Mouse (Mus musculus) lung, adult 10 weeks (tissue): Measurements from ENCODE around the gene Dusp2. TPM values are rescaled to one million over a fixed set of nuclear protein-coding genes. Genes with fewer than 3 reads are reported as not detected.

ENCODE experiments used
- polyA plus RNA-seq: library from polyadenylated mRNA; stranded (reverse); fragments of 350-450 nt; fragmentation: Illumina TruSeq; extraction: RNeasy Lipid Tissue Mini Kit (QIAGEN cat#74804); gene quantifications from one replicate; pipeline ENCODE4 v1.2.3, GENCODE M21; 2014; ENCODE audit warnings: low read depth, low replicate concordance; ENCODE audit not compliant: insufficient read depth

Dusp2 gene
- polyA plus RNA-seq, result 5.6 TPM

DNA sequence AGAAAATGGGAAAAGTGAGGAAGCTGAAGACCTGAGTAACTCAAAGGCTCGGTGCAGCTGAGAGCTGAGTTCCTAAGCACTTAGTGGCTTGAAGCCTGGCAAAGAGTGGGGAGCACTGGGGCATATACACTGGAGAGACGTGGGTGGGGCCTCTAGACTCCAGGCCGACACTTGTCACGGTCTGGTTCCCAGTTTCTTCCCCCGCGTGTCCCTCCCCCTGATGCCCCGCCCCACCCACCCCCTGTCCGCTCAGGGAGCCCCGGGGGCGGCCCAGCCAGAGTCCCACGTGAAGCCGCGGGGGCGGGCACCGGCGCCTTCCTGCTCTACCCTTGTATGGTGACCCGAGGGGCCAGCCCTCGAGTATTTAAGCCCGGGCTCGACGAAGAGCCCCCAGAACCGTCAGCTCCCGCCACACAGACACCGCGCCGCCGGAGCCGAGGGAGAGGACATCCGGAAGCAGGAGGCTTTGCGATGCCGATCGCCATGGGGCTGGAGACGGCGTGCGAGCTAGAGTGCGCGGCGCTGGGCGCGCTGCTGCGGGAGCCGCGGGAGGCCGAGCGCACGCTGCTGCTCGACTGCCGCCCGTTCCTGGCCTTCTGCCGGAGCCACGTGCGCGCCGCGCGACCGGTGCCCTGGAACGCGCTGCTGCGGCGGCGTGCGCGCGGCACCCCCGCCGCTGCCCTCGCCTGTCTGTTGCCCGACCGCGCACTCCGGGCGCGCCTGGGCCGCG is at the start of gene Dusp2:
TSS of gene Dusp2 (plus strand) at position 393 of the 730 bp plus-strand sequence.

DNA sequence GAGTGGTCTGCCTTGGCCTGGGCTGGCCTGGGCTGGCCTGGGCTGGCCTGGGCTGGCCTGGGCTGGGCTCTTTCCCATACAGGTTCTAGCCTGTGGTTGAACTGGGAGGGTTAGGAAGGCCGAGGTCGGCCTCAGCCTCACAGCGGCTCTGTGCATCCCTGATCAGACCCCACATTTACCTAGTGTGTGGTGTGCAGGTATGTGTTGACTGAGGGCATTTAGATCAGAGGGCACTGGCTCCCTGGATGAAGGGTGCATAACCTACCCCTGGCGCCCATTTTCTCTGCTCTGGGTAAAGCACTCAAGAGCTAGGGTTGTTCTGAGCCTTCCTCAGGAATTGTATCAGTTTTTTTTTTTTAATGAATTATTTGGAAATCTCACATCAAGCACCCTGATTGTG is 2.5 kb downstream of the Dusp2 start, which contains the start of gene Astl:
TSS of gene Astl (plus strand) at position 224 of the 400 bp plus-strand sequence.

DNA sequence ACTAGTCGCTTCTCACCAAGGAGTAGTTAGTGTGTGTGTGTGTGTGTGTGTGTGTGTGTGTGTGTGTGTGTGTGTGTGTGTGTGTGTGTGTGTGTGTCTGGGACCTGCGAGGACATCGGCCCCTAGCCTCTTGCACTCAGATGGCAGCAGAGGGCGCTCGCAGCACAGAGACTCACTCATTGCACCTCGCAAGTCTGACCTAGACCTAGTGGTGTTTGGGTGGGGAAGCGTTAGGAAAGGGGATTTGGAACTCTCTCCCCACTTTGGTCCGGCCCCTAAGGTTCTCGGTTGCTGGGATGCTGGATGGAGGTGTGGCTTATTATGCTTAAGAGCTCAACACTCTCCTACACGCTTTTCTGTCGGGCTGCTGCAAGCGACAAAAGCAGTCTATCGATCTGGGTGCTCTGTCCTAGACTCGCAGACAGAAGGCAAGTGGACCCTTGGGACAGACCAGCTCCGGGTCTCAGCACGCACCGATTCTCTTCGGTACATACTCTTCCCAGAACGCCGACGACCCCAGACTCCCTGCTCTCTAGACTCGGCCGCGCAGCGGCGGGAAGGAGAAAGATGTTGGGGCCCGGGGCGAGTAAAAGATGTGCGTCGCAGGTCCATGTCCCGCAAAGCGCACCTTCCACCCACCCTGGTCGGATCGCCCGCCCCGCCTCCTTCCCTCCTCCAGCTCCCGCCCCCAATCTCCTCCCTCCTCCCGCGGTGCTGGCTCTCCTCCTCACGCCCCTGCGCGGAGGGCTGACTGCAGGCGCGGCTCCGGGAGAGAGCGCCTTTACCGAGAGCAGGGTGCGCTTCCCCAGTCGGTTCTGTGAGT is 26.7 kb downstream of the Dusp2 start, which contains the start of gene Adra2b:
TSS of gene Adra2b (plus strand) at position 750 of the 823 bp plus-strand sequence.

Other genes with a start within 250 kb of the Dusp2 start
- gene Ncaph, start 202.2 kb upstream of the Dusp2 start, polyA plus RNA-seq, result 3.5 TPM
- gene Itpripl1, start 192.7 kb upstream of the Dusp2 start, polyA plus RNA-seq, result 7.6 TPM
- 1.3 TPM for gene 1810024B03Rik, start 127.9 kb upstream of the Dusp2 start, polyA plus RNA-seq
- 23.3 TPM for gene Snrnp200, start 127.8 kb upstream of the Dusp2 start, polyA plus RNA-seq
- 56.5 TPM for gene Ciao1, start 88.3 kb upstream of the Dusp2 start, polyA plus RNA-seq
- 22.1 TPM for gene Tmem127, start 88.3 kb upstream of the Dusp2 start, polyA plus RNA-seq
- 27.9 TPM for gene Stard7, start 65.9 kb upstream of the Dusp2 start, polyA plus RNA-seq
- not detected for gene Astl, start 2.5 kb downstream of the Dusp2 start, polyA plus RNA-seq
- 0.08 TPM for gene Adra2b, start 27.0 kb downstream of the Dusp2 start, polyA plus RNA-seq
- gene Gpat2, start 89.0 kb downstream of the Dusp2 start, polyA plus RNA-seq, result not detected
- gene Fahd2a, start 108.4 kb downstream of the Dusp2 start, polyA plus RNA-seq, result 16.4 TPM
- gene Kcnip3, start 185.9 kb downstream of the Dusp2 start, polyA plus RNA-seq, result 1.6 TPM
- gene Prom2, start 205.3 kb downstream of the Dusp2 start, polyA plus RNA-seq, result 1.1 TPM